Mouse (Mus musculus): ENCODE data around the gene Samd9l. TPM values are rescaled to one million over a fixed set of nuclear protein-coding genes. Genes with fewer than 3 reads are reported as not detected.
"Not testable (repeated sequence)": the region's sequence is repeated elsewhere in the genome, so short reads cannot be mapped to it uniquely, and the experiment has no call there.

The Samd9l gene
- total RNA-seq (2021), result 1 to 10 TPM; 5.9 to 6.4 TPM
- 1.5 and 3.6 TPM in 2 replicates for polyA plus RNA-seq (2012; rRNA removed)
- long read RNA-seq, full-length matches to known transcripts, result 6 of 7 reads
- long read RNA-seq, partial matches to known transcripts, result 0 of 7 reads
- long read RNA-seq, other reads (novel, unspliced or antisense), result 1 of 7 reads

- WGBS, result 16% methylated on average over 4 of the region's 4 CpGs
- H3K4me1 ChIP-seq (ENCODE audit: control insufficient read depth, insufficient read depth, low read length); H3K79me2 ChIP-seq (replicated peaks; ENCODE audit: control insufficient read depth, insufficient read depth, low read length); H3K27me3 ChIP-seq (ENCODE audit: control insufficient read depth, insufficient read depth, low read length); H3K36me3 ChIP-seq (ENCODE audit: control insufficient read depth, insufficient read depth, low read length): not testable (repeated sequence)
- TF ChIP-seq POLR2A (IDR thresholded peaks at IDR 0.05; ENCODE audit: insufficient read depth, low read depth, low read length) (peak; percentile 37; the same call in 1 of the 2 replicates), CTCF (IDR thresholded peaks at IDR 0.05) (peak; percentile 73)
- Histone ChIP-seq H3K9ac (ENCODE audit: low read depth, low read length) (peak within 1 kb of the TSS; percentile 59), H3K4me3 (peak within 1 kb of the TSS; percentile 48), H3K27ac (peak within 1 kb of the TSS; percentile 72)
- intact Hi-C loops (cut with DNase I), result loop anchor here (5.0 kb wide), 1 partner anchor 57 kb away; no protein-coding TSS in a partner anchor
- peak; percentile 59 to 73 for DNase-seq
Measured at GRCm38 (mm10) chr6:3399340-3400068, at the start of gene Samd9l. TSS of gene Samd9l (minus strand) at chr6:3399572.

- Histone ChIP-seq H3K4me1 (ENCODE audit: control insufficient read depth, insufficient read depth, low read length) (no peaks in the 10 kb centered on the region), H3K27me3 (ENCODE audit: control insufficient read depth, insufficient read depth, low read length) (no peaks in the 10 kb centered on the region), H3K4me3 (no peak overlapping the region), H3K36me3 (ENCODE audit: control insufficient read depth, insufficient read depth, low read length) (no peaks in the 10 kb centered on the region), H3K79me2 (replicated peaks; ENCODE audit: control insufficient read depth, insufficient read depth, low read length) (no peaks in the 10 kb centered on the region), H3K9ac (ENCODE audit: low read depth, low read length) (no peak overlapping the region), H3K27ac (no peak overlapping the region)
- peak; percentile 45 to 65 for DNase-seq
- WGBS, result 3% methylated on average over 5 of the region's 5 CpGs
- intact Hi-C loops (cut with DNase I), result no loop called here
- peak; percentile 83 for TF ChIP-seq EP300 (IDR thresholded peaks at IDR 0.05; ENCODE audit: insufficient read depth, low read depth, low read length)
- TF ChIP-seq CTCF (IDR thresholded peaks at IDR 0.05), result peak; percentile 100
- TF ChIP-seq POLR2A (IDR thresholded peaks at IDR 0.05; ENCODE audit: insufficient read depth, low read depth, low read length), result no peak
Measured at GRCm38 (mm10) chr6:3447404-3447803, 48.0 kb upstream of the Samd9l start.

- no peak for DNase-seq
- Histone ChIP-seq H3K27ac (no peak overlapping the region), H3K36me3 (ENCODE audit: control insufficient read depth, insufficient read depth, low read length) (no peaks in the 10 kb centered on the region), H3K79me2 (replicated peaks; ENCODE audit: control insufficient read depth, insufficient read depth, low read length) (no peaks in the 10 kb centered on the region), H3K27me3 (ENCODE audit: control insufficient read depth, insufficient read depth, low read length) (no peaks in the 10 kb centered on the region), H3K4me1 (ENCODE audit: control insufficient read depth, insufficient read depth, low read length) (no peaks in the 10 kb centered on the region), H3K4me3 (no peak overlapping the region), H3K9ac (ENCODE audit: low read depth, low read length) (no peak overlapping the region)
- peak; percentile 24 for TF ChIP-seq CTCF (IDR thresholded peaks at IDR 0.05)
- no peak for TF ChIP-seq EP300 (IDR thresholded peaks at IDR 0.05; ENCODE audit: insufficient read depth, low read depth, low read length)
- intact Hi-C loops (cut with DNase I), result no loop called here
- 11% methylated on average over 1 of the region's 1 CpGs for WGBS
Measured at GRCm38 (mm10) chr6:3443905-3444304, 44.5 kb upstream of the Samd9l start.

- no peak for DNase-seq
- H3K36me3 ChIP-seq (ENCODE audit: control insufficient read depth, insufficient read depth, low read length), result no peaks in the 10 kb centered on the region
- H3K27me3 ChIP-seq (ENCODE audit: control insufficient read depth, insufficient read depth, low read length), result no peaks in the 10 kb centered on the region
- no peak overlapping the region for H3K9ac ChIP-seq (ENCODE audit: low read depth, low read length)
- no peak overlapping the region for H3K4me3 ChIP-seq
- intact Hi-C loops (cut with DNase I), result no loop called here
- no peaks in the 10 kb centered on the region for H3K4me1 ChIP-seq (ENCODE audit: control insufficient read depth, insufficient read depth, low read length)
- no peaks in the 10 kb centered on the region for H3K79me2 ChIP-seq (replicated peaks; ENCODE audit: control insufficient read depth, insufficient read depth, low read length)
- TF ChIP-seq POLR2A (IDR thresholded peaks at IDR 0.05; ENCODE audit: insufficient read depth, low read depth, low read length) (no peak), CTCF (IDR thresholded peaks at IDR 0.05) (no peak), EP300 (IDR thresholded peaks at IDR 0.05; ENCODE audit: insufficient read depth, low read depth, low read length) (no peak)
- no peak overlapping the region for H3K27ac ChIP-seq
Measured at GRCm38 (mm10) chr6:3436087-3436486, 36.7 kb upstream of the Samd9l start.

- H3K4me1 ChIP-seq (ENCODE audit: control insufficient read depth, insufficient read depth, low read length); intact Hi-C loops (cut with DNase I): not testable (repeated sequence)
- 73% methylated on average over 2 of the region's 2 CpGs for WGBS
Measured at GRCm38 (mm10) chr6:3430976-3431375, 31.6 kb upstream of the Samd9l start.

GRCm38 (mm10) chr6:3427047-3427446, 27.7 kb upstream of the Samd9l start:
- intact Hi-C loops (cut with DNase I), result loop anchor here (2.0 kb wide), 1 partner anchor 38 kb away; no protein-coding TSS in a partner anchor
- DNase-seq, result no peak
- Histone ChIP-seq H3K9ac (ENCODE audit: low read depth, low read length) (no peak overlapping the region), H3K79me2 (replicated peaks; ENCODE audit: control insufficient read depth, insufficient read depth, low read length) (no peaks in the 10 kb centered on the region), H3K27ac (no peak overlapping the region), H3K27me3 (ENCODE audit: control insufficient read depth, insufficient read depth, low read length) (no peaks in the 10 kb centered on the region), H3K4me1 (ENCODE audit: control insufficient read depth, insufficient read depth, low read length) (no peaks in the 10 kb centered on the region), H3K4me3 (no peak overlapping the region), H3K36me3 (ENCODE audit: control insufficient read depth, insufficient read depth, low read length) (no peaks in the 10 kb centered on the region)
- 61% methylated on average over 1 of the region's 1 CpGs for WGBS
- no peak for TF ChIP-seq EP300 (IDR thresholded peaks at IDR 0.05; ENCODE audit: insufficient read depth, low read depth, low read length)
- no peak for TF ChIP-seq POLR2A (IDR thresholded peaks at IDR 0.05; ENCODE audit: insufficient read depth, low read depth, low read length)
- no peak for TF ChIP-seq CTCF (IDR thresholded peaks at IDR 0.05)

More at GRCm38 (mm10) chr6:3430976-3431375, 31.6 kb upstream of the Samd9l start:
- H3K9ac ChIP-seq (ENCODE audit: low read depth, low read length); H3K4me3 ChIP-seq; H3K27ac ChIP-seq; DNase-seq; H3K79me2 ChIP-seq (replicated peaks; ENCODE audit: control insufficient read depth, insufficient read depth, low read length); H3K36me3 ChIP-seq (ENCODE audit: control insufficient read depth, insufficient read depth, low read length); H3K27me3 ChIP-seq (ENCODE audit: control insufficient read depth, insufficient read depth, low read length): not testable (repeated sequence)

- H3K36me3 ChIP-seq (ENCODE audit: control insufficient read depth, insufficient read depth, low read length); H3K4me1 ChIP-seq (ENCODE audit: control insufficient read depth, insufficient read depth, low read length); H3K27ac ChIP-seq; intact Hi-C loops (cut with DNase I); H3K27me3 ChIP-seq (ENCODE audit: control insufficient read depth, insufficient read depth, low read length); H3K79me2 ChIP-seq (replicated peaks; ENCODE audit: control insufficient read depth, insufficient read depth, low read length); H3K9ac ChIP-seq (ENCODE audit: low read depth, low read length); H3K4me3 ChIP-seq: not testable (repeated sequence)
- peak in 1 of 2 experiments; percentile 3 for DNase-seq
Measured at GRCm38 (mm10) chr6:3425333-3425732, 26.0 kb upstream of the Samd9l start.

- H3K9ac ChIP-seq (ENCODE audit: low read depth, low read length); H3K4me3 ChIP-seq; H3K79me2 ChIP-seq (replicated peaks; ENCODE audit: control insufficient read depth, insufficient read depth, low read length); H3K36me3 ChIP-seq (ENCODE audit: control insufficient read depth, insufficient read depth, low read length); H3K27me3 ChIP-seq (ENCODE audit: control insufficient read depth, insufficient read depth, low read length); H3K27ac ChIP-seq; intact Hi-C loops (cut with DNase I); H3K4me1 ChIP-seq (ENCODE audit: control insufficient read depth, insufficient read depth, low read length): not testable (repeated sequence)
- WGBS, result 12% methylated on average over 1 of the region's 4 CpGs
- peak; percentile 63 to 71 for DNase-seq
Measured at GRCm38 (mm10) chr6:3424613-3425277, 25.4 kb upstream of the Samd9l start.

All from heart, adult 2 months (tissue).